In genomic region chr2:119413819-119414218, GRCm38 (mm10) we compare ENCODE assay signal across 9 mouse cellular contexts.
DNase-seq lines count a peak whose midpoint lies in the region; ATAC-seq lines count a peak whose summit lies in the region.
"Had no signal": no experiment of that assay in that cellular context is flagged by ENCODE, and none has a peak within 500 bp of the region (broad histone marks: within the 10 kb centered on the region; RNA-seq: fewer than 3 reads in every experiment).

No protein-coding gene starts in this region.

- H3K4me1 ChIP-seq in hindbrain, embryonic 11.5 days (replicated peaks; ENCODE audit: control insufficient read depth, insufficient read depth, low read length), result no peaks in the 10 kb centered on the region
- H3K4me1 ChIP-seq in hindbrain, embryonic 13.5 days (replicated peaks), result 0 out of 2 replicates have a peak, but pooled peaks cover 3% of the 10 kb centered on the region
- H3K4me1 ChIP-seq in forebrain, embryonic 16.5 days (replicated peaks; ENCODE audit: control insufficient read depth, insufficient read depth, low read length), result no peaks in the 10 kb centered on the region; the same call in 1 of the 2 replicates
- H3K4me1 ChIP-seq: limb, embryonic 13.5 days had no signal

- 58% methylated on average over 1 of the region's 1 CpGs for WGBS in hindbrain, embryonic 11.5 days
- 41% methylated on average over 1 of the region's 1 CpGs for WGBS in hindbrain, embryonic 13.5 days
- 37% methylated on average over 1 of the region's 1 CpGs for WGBS in forebrain, embryonic 16.5 days

- H3K9me3 ChIP-seq in hindbrain, embryonic 11.5 days (ENCODE audit: control insufficient read depth, low read length), result no peaks in the 10 kb centered on the region
- H3K9me3 ChIP-seq in hindbrain, embryonic 13.5 days, result no peaks in the 10 kb centered on the region
- H3K9me3 ChIP-seq in forebrain, embryonic 16.5 days (ENCODE audit: control insufficient read depth, low read length), result no peaks in the 10 kb centered on the region
- H3K9me3 ChIP-seq: limb, embryonic 13.5 days had no signal

- no peaks in the 10 kb centered on the region for H3K36me3 ChIP-seq in hindbrain, embryonic 11.5 days (ENCODE audit: control insufficient read depth, insufficient read depth, low read length)
- H3K36me3 ChIP-seq in hindbrain, embryonic 13.5 days, result peaks cover 61% of the 10 kb centered on the region
- H3K36me3 ChIP-seq in forebrain, embryonic 16.5 days (ENCODE audit: control insufficient read depth, insufficient read depth), result peaks cover 14% of the 10 kb centered on the region

- H3K27me3 ChIP-seq in hindbrain, embryonic 11.5 days (ENCODE audit: control insufficient read depth, insufficient read depth, low read length), result no peaks in the 10 kb centered on the region
- H3K27me3 ChIP-seq in hindbrain, embryonic 13.5 days, result no peaks in the 10 kb centered on the region
- no peaks in the 10 kb centered on the region for H3K27me3 ChIP-seq in forebrain, embryonic 16.5 days (replicated peaks; ENCODE audit: control insufficient read depth, insufficient read depth, low read length)
- H3K27me3 ChIP-seq: limb, embryonic 13.5 days had no signal

- DNase-seq in hindbrain, embryonic 11.5 days (ENCODE audit: low spot score), result peak; percentile 44
- DNase-seq in B cell, adult 2 months, result peak; percentile 30 to 42
- peak; percentile 19 to 37 for DNase-seq in left cerebral cortex, postnatal 10 days (ENCODE audit: extremely low spot score in 1 of 2, low spot score in 2 of 2)
- peak; percentile 72 for DNase-seq in retina, postnatal 1 day
- no peak for DNase-seq in yolk sac, embryonic 10.5 days (ENCODE audit: low spot score)

- no peak overlapping the region for H3K4me3 ChIP-seq in hindbrain, embryonic 11.5 days (ENCODE audit: low read depth, low read length)
- no peak overlapping the region for H3K4me3 ChIP-seq in hindbrain, embryonic 13.5 days
- no peak overlapping the region for H3K4me3 ChIP-seq in forebrain, embryonic 16.5 days (replicated peaks; ENCODE audit: low read length)
- H3K4me3 ChIP-seq: limb, embryonic 13.5 days had no signal

- intact Hi-C loops in left cerebral cortex, postnatal 10 days (cut with DNase I), result no loop called here

- no peak for ATAC-seq in hindbrain, embryonic 11.5 days (ENCODE audit: low FRiP score)
- no peak for ATAC-seq in hindbrain, embryonic 13.5 days (ENCODE audit: low FRiP score)
- ATAC-seq in activated CD4-positive, CD25-positive, alpha-beta regulatory T cell, adult 4 months, result peak; percentile 46
- peak; percentile 71 for ATAC-seq in forebrain, embryonic 16.5 days

- H3K9ac ChIP-seq in hindbrain, embryonic 11.5 days (ENCODE audit: low read depth, low read length), result no peak overlapping the region
- no peak overlapping the region for H3K9ac ChIP-seq in hindbrain, embryonic 13.5 days
- H3K9ac ChIP-seq in forebrain, embryonic 16.5 days (replicated peaks; ENCODE audit: low read depth, low read length), result no peak overlapping the region
- H3K9ac ChIP-seq: limb, embryonic 13.5 days had no signal

- H3K4me2 ChIP-seq in hindbrain, embryonic 11.5 days (replicated peaks; ENCODE audit: low read depth, low read length), result no peak overlapping the region
- no peak overlapping the region for H3K4me2 ChIP-seq in hindbrain, embryonic 13.5 days
- no peak overlapping the region for H3K4me2 ChIP-seq in forebrain, embryonic 16.5 days (ENCODE audit: low read length)
- H3K4me2 ChIP-seq: limb, embryonic 13.5 days had no signal

- no peak overlapping the region for H3K27ac ChIP-seq in hindbrain, embryonic 11.5 days (ENCODE audit: low read depth, low read length)
- H3K27ac ChIP-seq in hindbrain, embryonic 13.5 days, result no peak overlapping the region
- no peak overlapping the region for H3K27ac ChIP-seq in forebrain, embryonic 16.5 days (ENCODE audit: low read length)
- H3K27ac ChIP-seq: limb, embryonic 13.5 days had no signal

Comparison
In these comparisons a context has a peak if more than half of its experiments do, and no peak if none do; other contexts are left out.
1. ATAC-seq: peak in activated CD4-positive, CD25-positive, alpha-beta regulatory T cell, adult 4 months (single experiment) and forebrain, embryonic 16.5 days (single experiment); none in hindbrain, embryonic 11.5 days (single experiment) and hindbrain, embryonic 13.5 days (single experiment).